Mouse (Mus musculus) 3T3-L1 (cell line): ENCODE measurements at regions not wholly inside any gene's neighbourhood (a gene's known extent, or its start where the extent isn't known, plus 50 kb on each side); places are given as distances from the start of the nearest gene placed in this dataset.

Source experiments
- DNase-seq: peaks from one replicate; pipeline ENCODE4 v3.0.0-alpha.2; 2015; ENCODE audit warnings: low read depth, low spot score

DNA sequence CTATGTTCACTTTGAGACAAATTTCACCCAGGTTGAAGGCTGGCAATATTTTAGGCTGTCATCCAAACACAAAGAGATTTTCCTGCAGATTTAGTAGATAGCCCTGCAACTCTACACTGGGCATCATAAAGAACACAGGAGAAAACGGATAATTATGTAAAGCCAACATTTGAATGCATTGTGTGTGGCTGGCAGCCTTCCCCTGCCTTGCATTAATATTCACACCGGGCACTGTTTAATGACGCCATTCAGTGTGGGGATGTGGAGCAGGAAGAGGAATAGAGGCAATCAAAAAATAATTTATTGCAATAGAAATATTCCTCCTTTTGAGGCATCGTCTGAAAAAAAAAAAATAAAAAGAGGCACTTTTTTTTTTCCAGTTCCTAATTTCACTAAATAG, 105.7 kb downstream of the Samd5 start:
- DNase-seq, result no peak

DNA sequence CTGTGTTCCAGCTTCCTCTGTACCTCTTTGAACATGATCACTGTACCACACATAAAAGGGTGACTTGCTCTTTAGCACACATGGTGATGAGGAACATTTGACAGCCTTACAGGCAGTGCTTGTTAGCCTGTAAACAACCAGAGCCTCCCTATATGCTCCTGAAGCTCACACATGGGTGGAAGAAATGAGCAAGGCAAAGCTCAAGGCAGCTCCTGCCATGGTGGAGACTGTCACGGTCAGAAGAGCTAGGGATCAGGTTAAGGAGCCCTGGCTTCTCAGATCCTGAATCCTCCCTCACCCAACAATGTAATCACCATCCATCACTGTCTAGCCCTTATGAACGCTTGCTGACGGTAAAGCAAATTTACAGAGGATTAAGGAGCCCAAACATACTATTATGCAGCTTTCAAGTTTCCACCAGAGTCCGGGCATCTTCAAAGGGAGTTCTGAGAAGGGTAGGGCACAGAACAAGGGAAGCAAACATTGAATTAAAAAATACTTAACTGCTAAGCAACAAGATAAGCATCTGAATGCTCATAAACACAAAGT, 117.4 kb downstream of the Samd5 start:
- DNase-seq, result no peak

DNA sequence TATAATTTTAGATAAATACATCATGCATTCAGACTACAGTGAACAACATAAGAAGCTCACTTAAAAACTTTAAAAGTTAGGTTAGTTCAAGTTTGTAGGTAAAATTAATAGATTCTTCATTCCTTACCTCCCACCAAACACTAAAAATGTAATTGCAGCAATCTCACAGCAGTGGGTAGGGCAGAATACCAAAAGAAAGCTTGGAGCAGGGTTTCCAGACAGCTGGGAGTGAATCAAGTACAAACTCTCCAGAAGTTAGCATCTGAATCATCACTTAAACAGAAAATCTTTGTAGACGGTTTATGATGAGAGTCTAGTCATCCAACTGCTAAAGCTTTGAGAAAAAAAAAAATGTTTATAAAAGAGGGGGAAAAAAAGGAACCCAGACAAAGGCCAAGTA, 117.9 kb downstream of the Samd5 start:
- DNase-seq, result peak; percentile 47

DNA sequence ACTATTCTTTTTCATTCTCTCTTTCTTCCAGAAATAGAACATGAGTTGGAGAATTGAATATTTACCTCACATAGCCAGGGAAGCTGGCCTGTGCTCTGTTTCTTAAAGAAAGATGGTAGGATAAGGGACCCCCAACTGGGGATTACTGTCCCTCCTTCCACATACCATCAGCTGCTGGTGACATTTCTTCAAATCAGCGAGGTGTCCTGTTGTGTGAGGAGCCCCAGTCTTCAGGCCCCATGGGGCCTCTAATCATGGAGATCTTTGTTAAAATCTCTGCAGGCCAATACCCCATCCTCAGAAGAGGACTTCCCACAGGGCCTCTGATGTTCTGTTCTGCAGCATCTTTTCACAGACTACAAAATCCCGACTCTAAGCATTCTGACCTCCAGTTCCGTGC, 121.1 kb downstream of the Samd5 start:
- no peak for DNase-seq

DNA sequence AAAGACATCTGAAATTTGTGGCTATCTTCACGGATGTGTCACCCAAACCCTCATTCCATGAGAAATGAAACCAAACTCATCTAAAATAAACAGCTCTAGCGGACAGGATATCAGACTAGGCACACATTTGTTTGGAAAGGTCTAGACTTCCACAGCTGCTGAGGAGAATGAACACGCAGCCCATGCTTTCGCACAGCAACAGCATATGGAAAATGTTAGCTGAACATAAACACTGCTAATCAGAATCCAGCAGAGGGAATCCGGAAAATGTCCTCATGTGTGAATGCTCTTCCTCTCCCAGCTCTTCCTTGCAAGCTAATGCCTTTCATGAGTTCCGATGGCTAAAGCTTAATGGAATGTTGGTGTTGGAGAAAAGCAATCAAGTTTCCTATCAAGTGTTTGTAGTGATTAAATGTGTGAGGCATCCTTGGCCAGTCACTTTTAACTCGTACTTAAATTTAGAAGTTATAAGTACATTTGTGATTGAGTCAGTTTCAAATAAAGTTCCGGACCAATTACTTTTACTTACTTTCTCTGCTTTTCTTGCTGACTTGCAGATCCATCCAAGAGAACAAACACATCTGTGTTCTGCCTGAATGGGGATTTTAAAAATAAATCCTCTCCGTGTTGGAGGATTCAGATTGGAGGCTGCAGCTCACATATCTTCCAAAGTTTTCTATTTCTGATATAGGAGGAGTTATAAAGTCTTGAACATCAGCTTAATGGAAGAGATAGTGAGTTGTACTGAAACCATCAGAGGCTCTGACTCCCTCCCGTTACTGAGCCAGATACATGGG, 124.9 kb downstream of the Samd5 start:
- peak; percentile 36 for DNase-seq

DNA sequence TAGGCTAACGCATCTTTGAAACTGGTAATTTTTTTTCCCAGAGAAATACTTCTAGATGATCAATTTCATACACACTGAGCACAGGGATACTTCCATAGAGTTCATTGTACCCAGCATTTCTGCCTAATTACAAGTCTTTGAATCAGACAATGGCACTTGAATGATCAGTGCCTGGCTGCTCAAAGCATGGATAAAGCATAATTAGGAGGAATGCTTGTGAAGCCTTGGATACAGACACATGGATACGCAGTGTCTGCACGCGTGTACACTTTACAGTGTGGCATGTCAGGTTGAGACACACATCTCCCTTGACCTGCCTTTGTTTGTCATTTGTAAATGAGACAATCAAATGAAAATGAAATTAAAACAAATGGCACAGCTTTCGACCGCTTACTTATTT, 129.2 kb downstream of the Samd5 start:
- DNase-seq, result no peak

DNA sequence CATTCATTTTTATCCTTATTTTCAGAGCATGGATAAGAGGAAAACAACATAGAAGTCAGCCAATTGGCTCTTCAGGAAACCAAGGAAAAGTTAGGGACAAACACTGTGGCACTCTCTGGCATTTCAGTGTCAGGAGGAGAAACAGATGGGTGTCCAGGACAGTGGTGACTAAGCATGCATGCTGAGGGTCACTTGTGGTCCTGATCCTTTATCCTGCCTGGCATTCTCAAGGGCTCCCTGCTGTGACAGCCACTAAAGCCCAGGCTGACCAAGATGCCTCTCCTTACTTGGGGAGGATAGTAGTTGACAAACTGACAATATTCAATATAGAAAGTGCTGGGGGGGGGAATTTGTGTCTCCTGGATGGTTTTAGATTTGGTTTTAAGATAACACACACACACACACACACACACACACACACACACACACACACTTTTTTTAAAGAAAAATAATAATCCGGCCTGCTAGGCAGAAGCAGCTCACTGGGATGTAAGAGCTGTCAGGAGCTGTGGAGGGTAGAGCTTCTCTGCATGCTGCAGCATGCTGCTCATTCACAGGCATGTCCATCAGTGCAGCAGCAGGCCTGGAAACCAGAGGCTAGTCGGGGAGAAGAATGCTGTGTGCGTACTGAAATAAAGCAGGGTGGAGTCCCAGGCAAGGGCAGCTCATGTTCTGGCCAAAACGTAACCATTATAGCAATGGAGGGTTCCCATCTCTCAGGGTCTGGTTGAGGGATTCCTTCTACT, 130.8 kb downstream of the Samd5 start:
- DNase-seq, result no peak

DNA sequence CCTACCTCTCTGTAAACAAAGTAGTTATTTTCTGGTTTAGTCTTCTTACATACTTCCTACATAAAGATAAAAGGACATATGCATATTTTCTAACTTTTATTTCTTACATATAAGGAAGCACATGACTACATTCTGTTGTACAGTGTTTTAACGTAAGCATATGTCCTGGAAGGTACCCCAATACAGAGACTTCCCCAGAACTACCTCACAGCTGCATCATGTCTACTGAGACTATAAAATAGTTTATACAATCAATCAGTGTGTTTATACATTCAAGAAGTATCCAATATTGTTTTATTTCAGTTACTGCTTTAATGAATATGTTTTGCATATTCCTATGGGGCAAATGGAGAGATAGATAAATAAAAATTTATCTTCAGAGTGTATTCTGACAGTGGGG, 133.4 kb downstream of the Samd5 start:
- no peak for DNase-seq

DNA sequence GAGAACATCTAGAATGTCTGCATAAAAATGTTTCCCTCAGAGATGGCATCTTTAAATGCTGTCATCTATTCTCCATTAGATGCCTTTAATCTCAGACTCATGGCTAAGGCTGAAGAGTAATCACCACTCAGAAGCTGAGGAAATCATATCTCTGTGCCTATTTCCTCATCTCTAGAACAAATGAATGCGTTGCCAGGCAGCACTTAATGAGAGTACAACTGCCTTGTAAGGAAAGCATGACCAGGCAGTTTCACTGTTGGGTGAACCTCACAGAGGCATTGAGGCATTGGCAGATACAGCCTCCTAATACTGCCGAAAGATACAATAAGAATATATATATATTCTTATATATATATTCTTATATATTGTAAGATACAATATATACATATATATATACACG, 137.3 kb downstream of the Samd5 start:
- no peak for DNase-seq

DNA sequence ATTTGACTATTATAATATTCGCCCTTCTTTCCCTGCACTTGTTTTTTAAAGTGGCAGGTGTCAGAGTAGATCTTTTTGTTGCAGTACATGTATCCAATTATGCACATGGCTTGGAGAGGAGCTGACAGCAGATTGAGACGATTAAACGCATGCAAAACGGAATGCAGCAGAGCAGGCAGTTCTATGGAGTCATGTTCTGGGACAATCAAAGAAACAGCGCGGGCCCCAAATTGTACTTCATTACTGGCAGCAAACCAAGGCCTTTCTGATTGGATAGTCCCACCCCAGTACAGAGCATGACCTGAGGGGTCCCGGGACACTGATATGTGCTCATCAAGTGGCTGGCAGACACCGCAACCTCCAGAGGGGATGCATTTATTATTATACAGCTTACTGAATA, 140.5 kb downstream of the Samd5 start:
- DNase-seq, result no peak

DNA sequence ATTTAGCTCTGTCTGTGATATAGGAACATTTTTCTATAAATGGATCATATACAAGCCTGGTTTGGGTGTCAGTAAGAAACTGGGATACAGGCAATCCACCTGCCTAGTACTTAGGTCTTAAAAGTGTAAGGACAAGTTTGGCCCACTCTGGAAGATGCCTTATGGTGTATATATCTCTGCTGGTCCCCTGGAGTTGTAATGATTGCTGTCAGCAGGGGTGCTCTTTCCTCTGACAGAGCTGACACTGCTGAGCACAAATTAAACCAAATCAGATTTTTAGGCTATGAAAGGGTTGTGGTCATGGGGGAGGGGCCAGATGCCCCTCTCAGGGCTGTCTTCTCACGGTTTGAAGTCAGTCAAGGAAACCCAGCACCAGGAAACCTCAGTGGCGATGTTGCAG, 141.7 kb downstream of the Samd5 start:
- DNase-seq, result peak; percentile 2

DNA sequence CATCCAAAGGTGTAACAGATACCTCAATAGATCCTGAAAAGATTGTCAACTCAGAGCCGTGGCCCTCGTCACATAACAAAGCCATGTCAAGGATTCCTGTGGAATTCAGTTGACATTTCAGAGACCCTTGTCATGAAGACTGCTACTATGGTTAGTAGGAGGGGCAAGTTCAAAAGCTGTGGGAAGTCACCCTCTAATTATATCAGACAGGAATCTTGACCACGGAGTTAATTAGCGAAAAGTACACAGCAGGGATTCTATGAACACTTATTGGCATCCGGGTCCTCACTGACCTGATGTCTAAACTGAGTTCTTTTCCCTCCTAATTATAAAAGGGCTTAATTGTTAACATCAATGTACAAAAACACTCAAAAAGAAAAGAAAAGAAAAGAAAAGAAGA, 143.1 kb downstream of the Samd5 start:
- DNase-seq, result no peak

DNA sequence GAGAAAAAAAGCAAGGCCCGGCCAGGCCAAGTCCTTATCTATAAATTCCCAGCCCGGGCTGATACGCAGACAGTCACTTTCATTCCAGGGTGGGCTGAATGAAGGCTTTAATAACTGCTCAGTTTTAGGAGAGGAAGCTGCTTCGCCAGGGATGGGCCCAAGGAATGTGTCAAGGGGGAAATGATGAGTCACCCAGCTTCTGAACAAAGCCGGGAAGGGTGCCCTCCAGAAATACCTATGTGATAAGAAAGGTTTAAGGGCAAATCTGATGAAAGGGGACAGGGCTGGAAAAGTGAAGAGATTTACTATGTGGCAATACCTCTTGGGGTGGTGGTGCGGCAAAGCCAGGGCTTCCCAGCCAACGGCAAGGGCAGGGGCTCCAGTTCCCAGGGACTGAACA, 145.6 kb downstream of the Samd5 start:
- peak; percentile 73 for DNase-seq

DNA sequence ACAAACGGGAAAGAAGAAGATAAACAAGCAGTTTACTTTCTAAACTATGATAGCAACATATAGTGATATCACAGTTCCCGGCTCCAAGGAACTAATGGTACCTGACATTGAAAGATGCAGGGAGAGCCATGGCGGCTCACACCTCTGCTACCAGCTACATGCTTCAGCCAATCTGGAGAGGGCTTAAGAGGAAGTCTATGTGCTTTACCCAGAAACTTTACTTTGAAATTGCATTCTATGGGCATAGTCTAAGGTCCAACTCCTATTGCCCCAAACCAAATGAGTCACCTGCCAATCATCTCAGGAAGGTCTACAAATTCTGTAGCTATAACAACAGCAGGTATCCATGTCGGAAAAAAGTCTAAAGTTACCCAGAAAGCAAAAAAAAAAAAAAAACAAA, 146.9 kb downstream of the Samd5 start:
- DNase-seq, result peak; percentile 27

DNA sequence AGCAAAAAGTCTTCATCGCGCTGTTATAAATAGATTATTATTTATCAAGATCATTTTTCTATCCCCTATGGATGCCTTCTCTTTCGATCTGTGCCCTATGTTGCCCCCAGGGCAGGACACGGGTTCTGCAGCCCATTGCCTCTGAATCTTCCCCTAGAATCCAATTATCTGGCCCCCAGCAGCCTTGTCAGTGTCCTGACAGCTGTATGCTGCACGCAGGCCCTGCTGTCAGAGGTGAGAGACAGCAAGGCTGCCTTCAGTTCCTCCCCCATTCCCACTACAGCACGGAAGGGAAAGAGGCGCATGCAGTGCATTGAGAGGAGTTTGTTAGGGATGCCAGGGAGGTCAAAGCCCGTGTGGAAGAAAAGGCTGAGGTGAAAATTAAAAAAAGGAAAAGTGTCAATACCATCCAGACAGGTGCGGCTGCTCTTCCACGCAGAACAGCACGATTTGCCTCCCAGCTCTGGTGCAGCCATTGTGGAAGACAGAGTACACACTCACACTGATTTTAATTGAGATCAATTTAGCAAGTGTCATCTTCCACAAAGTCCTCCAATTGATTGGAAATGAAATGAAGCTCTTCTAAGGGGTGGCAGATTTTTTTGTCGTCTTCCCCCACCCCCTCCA, 165.1 kb downstream of the Samd5 start:
- no peak for DNase-seq

DNA sequence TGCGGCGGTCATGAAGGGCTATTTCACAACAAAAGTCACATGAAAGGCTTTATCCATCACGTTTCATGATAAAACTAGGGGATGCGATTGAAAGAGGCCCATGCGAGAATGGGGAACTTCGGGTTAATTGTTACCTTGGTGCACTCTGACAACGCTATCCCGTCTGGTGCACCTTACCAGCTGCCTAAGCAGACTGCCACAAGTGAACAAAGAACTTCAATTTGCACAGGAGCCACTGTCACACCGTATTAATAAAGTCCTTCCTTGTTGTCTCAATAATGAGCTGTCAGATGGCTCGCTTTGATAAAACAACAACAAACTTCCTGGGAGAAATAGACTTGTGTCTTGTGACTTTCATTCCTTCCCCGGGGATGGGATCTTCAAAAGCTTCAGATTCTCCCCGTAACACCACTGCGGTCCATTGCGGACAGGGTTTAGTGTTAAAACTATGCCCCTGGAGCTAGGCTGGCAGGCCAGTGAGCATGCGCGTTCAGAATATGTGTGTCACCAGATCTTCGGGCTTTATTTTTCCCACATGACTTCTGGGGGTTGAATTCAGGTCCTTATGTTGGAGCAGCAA, 165.8 kb downstream of the Samd5 start:
- no peak for DNase-seq

DNA sequence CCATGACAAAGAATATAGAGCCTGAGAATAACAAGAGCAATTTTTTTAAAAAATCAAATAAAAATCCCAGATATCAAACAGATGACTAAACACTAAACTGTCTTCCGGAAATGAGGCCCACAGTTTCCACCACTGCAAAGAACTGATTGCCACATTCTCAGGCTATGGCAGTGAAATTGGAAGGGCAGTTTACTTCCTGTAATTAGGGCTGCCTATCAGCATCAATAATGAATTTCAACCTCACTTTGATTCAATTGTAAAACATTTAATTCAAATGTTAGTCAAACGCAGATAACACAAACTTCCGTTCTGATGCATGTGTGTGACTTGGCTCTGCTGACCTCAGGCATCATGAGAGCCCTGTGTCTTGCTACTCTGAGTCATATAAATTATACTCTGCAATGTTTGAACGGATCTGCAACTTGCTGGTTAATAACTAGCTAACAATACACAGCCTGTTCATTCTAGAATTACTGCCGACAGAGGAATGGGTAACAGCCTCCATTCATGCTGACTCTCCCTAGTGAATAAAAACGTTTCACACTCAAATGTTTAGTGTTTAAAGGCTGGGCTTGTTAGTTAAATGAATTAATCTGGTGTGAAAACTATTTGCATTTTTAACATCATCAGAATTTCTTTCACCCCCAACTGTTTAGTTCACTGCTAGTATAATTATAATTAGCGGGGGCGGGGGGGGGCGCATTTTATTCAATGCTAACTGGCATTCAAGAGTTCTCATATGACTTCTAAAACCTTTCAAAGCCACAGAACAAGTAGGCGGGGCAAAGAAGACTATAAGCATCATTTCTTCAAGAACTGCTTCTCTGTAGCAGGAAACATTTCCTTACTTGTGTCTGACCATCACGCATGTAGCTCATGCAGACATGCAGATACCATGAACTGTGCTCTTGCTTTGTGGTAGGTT, 171.2 kb downstream of the Samd5 start:
- peak; percentile 65 for DNase-seq

DNA sequence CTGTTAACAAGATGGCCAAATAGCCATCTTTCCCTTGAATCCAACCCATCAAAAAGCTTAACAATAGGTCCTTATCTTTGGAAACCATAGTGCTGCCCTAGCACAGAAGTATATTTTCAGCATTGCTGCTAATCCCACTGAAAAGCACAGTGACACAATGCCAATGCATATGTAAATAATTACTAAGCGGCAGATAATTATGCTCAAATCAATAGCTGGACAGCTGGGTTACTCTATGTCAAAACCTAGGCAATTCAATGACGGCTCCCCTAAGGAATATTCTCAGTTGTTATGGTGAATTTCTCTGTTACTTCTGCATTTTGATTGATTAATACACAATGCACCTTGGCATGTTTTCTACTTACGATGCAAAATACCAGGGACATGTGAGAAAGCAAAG, 176.5 kb downstream of the Samd5 start:
- no peak for DNase-seq

DNA sequence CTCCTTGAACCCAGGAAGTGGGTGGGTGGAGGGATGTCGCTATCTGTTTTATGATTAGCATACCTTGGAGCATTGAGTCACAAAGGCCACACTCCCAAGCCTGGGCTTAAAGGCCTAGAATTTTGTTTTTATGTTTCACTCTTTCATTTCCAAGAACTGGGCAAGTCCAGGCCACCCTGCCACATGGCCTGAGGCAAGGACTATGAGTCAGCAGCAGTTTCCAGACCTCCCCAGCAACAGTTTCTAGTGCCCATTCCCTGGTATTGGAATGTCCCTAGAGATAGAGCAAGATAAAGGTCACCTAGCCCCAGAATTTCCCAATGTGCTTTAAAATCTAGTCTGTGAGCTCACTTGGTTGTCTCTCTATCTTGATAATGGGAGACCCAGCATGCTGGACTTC, 178.0 kb downstream of the Samd5 start:
- peak; percentile 91 for DNase-seq

DNA sequence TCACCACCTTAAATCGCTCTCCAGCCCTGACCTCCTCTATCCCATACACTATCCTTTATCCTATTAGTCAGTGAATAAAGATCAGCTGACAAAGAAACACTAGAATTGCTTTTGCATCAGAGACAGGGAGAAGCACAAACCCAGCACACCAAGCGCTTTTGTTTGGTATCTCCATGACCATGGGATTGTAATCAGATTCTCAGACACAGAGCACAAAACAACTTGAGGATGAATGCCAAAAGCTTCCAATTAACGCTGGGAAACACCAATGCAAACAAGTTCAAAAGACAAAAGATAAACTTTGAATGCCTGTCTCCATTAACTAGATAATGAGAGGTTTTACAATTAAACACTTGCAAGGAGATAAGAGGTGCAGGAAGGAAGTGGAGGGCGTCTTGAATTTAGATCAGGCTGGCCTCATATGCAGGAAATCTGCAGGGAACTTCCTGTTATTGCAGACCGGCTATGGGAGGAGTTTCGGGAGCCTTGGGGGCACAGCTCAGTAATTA, 179.8 kb downstream of the Samd5 start:
- DNase-seq, result no peak

DNA sequence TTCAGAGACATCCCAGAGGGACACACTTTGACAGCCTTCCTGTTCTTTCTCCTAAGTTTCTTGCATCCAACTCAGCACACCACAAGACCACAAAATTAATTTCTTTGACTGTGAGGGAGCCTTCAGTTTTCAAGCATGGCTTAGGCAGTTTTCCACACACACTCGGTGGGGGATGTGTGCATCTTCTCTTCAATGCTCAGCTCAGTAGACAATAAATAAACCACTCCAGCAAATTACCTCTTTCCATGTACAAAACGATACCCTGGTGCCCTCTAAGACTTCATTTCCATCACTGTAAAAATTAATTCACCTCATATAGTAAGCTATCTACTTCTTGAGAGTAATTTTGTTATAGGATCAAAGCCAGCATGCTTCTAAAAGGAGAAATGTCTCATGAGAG, 184.6 kb downstream of the Samd5 start:
- no peak for DNase-seq
